Mouse (Mus musculus) erythroblast, embryonic 14.5 days (primary cell): ENCODE results near the gene Zfp169.

Experiments
- GATA1 ChIP-seq: IDR thresholded peaks from 2 replicates; pipeline ENCODE4 v1.6.1; 2012; ENCODE audit warnings: low read length, inconsistent platforms, mixed read lengths
- TAL1 ChIP-seq: IDR thresholded peaks from 3 replicates; pipeline ENCODE4 v1.6.1; 2012; ENCODE audit warnings: low read length, inconsistent platforms, mixed read lengths

- TF ChIP-seq TAL1 (no peak), GATA1 (no peak)
These were observed 15.8 kb upstream of the Zfp169 start for GRCm38 (mm10) chr13:48529028-48529427.
